Mouse (Mus musculus): ENCODE data around the gene Serpina6. TPM values are rescaled to one million over a fixed set of nuclear protein-coding genes. Genes with fewer than 3 reads are reported as not detected.
A peak's percentile ranks its signal among the peaks of the same experiment; 100 is the strongest.

Serpina6 gene
- total and polyA plus RNA-seq, 3 experiments, result not detected

DNA sequence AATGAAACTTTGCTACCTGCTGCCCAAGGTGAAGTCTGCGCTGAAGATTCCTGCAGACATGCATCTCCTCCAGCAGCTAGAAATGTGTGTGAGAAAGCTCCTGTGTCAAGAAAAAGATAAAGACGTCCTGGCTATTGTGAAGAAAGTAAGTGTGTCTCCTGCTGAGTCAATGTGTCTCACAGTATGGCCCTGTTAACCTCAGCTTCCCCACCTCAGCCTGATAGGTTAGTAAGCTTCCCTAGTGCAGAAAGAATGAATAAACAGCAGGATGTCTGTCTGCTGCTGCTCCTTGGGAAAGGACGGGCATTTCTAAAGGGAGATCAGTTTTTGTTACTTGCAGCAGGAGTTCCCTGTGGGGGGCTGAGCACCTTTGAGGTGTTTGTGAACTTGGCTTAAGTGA is 56.6 kb downstream of the Serpina6 start:
- no peaks in the 10 kb centered on the region for H3K9me3 ChIP-seq (replicated peaks; ENCODE audit: insufficient read depth, low read length)
- no peak for DNase-seq (ENCODE audit: low read depth, low spot score)
- H3K27ac ChIP-seq (ENCODE audit: control insufficient read depth, low read depth, low read length), result no peak overlapping the region
- H3K9ac ChIP-seq (ENCODE audit: control insufficient read depth, low read depth, low read length, poor library complexity, severe bottlenecking), result no peak overlapping the region
- no peak for TF ChIP-seq RAD21 (IDR thresholded peaks at IDR 0.05; ENCODE audit: low read depth, low read length)
- no peaks in the 10 kb centered on the region for H3K27me3 ChIP-seq (ENCODE audit: control insufficient read depth in 1 of 2, insufficient read depth in 2 of 2, low read length in 2 of 2)
- peaks cover 0 to 5% of the 10 kb centered on the region in 2 experiments; a peak in 1 of 4 replicates for H3K4me1 ChIP-seq (ENCODE audit: control insufficient read depth in 1 of 2, insufficient read depth in 2 of 2, low read length in 2 of 2)
- no peaks in the 10 kb centered on the region for H3K79me2 ChIP-seq (ENCODE audit: control insufficient read depth, insufficient read depth, low read length, poor library complexity)
- H3K36me3 ChIP-seq (ENCODE audit: control insufficient read depth in 1 of 2, insufficient read depth in 2 of 2, low read length in 2 of 2), result peaks cover 0 to 9% of the 10 kb centered on the region in 2 experiments; a peak in 2 of 4 replicates
- no peak overlapping the region for H3K4me3 ChIP-seq (ENCODE audit: control insufficient read depth in 1 of 2, insufficient read depth in 1 of 2, low read depth in 2 of 2, low read length in 2 of 2)

DNA sequence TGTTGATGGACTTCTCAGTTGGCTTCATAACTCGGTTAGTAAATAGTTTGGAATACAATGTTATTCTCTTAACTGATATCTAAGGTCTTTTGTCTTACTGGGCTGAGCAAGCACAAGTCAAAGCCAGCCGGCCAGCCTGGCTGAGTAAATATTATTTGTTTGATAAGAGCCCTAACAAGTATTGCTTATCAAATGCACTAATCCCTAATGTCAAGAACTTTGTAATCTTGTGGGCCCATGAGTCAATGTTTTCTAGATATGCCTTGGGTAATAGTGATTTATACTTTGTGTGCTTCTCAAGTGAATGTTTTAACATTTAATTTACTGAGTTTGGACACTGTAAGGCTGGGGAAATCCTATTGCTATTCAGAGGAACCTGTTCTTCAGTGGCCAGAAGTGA is 58.6 kb downstream of the Serpina6 start:
- no peak overlapping the region for H3K4me3 ChIP-seq (ENCODE audit: control insufficient read depth in 1 of 2, insufficient read depth in 1 of 2, low read depth in 2 of 2, low read length in 2 of 2)
- no peak overlapping the region for H3K27ac ChIP-seq (ENCODE audit: control insufficient read depth, low read depth, low read length)
- DNase-seq (ENCODE audit: low read depth, low spot score), result peak; percentile 23
- H3K4me1 ChIP-seq (ENCODE audit: control insufficient read depth in 1 of 2, insufficient read depth in 2 of 2, low read length in 2 of 2), result peaks cover 0 to 5% of the 10 kb centered on the region in 2 experiments; a peak in 1 of 4 replicates
- TF ChIP-seq MAZ (IDR thresholded peaks at IDR 0.05; ENCODE audit: low read depth, low read length), result no peak
- no peak for TF ChIP-seq GABPA (IDR thresholded peaks at IDR 0.05; ENCODE audit: low read depth, low read length)
- TF ChIP-seq HCFC1 (IDR thresholded peaks at IDR 0.05; ENCODE audit: low read depth, low read length), result no peak
- TF ChIP-seq MXI1 (IDR thresholded peaks at IDR 0.05; ENCODE audit: low read depth, low read length), result no peak
- TF ChIP-seq GATA1 (IDR thresholded peaks at IDR 0.05; ENCODE audit: low read depth, low read length), result peak; percentile 68
- peak; percentile 83 for TF ChIP-seq RCOR1 (IDR thresholded peaks at IDR 0.05; ENCODE audit: low read depth, low read length)
- TF ChIP-seq TCF12 (IDR thresholded peaks at IDR 0.05; ENCODE audit: low read depth, low read length), result peak; percentile 61
- no peak for TF ChIP-seq MYB (IDR thresholded peaks at IDR 0.05; ENCODE audit: low read depth, low read length)
- peak; percentile 50 to 70 for TF ChIP-seq EP300 (IDR thresholded peaks at IDR 0.05; ENCODE audit: low read depth in 1 of 2, low read length in 2 of 2)
- TF ChIP-seq POLR2AphosphoS5 (IDR thresholded peaks at IDR 0.05; ENCODE audit: borderline replicate concordance, low read depth, low read length), result no peak
- TF ChIP-seq USF2 (IDR thresholded peaks at IDR 0.05; ENCODE audit: borderline replicate concordance in 1 of 2, insufficient read depth in 1 of 2, low read depth in 1 of 2, low read length in 2 of 2), result no peak
- no peak for TF ChIP-seq UBTF (IDR thresholded peaks at IDR 0.05; ENCODE audit: borderline replicate concordance, insufficient read depth, low read depth, low read length)
- TF ChIP-seq POLR2A (IDR thresholded peaks at IDR 0.05; ENCODE audit: control insufficient read depth in 1 of 2, insufficient read depth in 1 of 2, low read depth in 1 of 2, low read length in 2 of 2, poor library complexity in 1 of 2), result no peak
- no peak for TF ChIP-seq MAFK (IDR thresholded peaks at IDR 0.05; ENCODE audit: borderline replicate concordance, low read depth, low read length)
- no peak for TF ChIP-seq ZC3H11A (IDR thresholded peaks at IDR 0.05; ENCODE audit: low read depth, low read length)
- TF ChIP-seq TAL1 (IDR thresholded peaks at IDR 0.05; ENCODE audit: low read length), result peak; percentile 54
- H3K9me3 ChIP-seq (replicated peaks; ENCODE audit: insufficient read depth, low read length), result no peaks in the 10 kb centered on the region
- peaks cover 0 to 9% of the 10 kb centered on the region in 2 experiments; a peak in 2 of 4 replicates for H3K36me3 ChIP-seq (ENCODE audit: control insufficient read depth in 1 of 2, insufficient read depth in 2 of 2, low read length in 2 of 2)
- no peak overlapping the region for H3K9ac ChIP-seq (ENCODE audit: control insufficient read depth, low read depth, low read length, poor library complexity, severe bottlenecking)
- no peaks in the 10 kb centered on the region for H3K27me3 ChIP-seq (ENCODE audit: control insufficient read depth in 1 of 2, insufficient read depth in 2 of 2, low read length in 2 of 2)
- H3K79me2 ChIP-seq (ENCODE audit: control insufficient read depth, insufficient read depth, low read length, poor library complexity), result no peaks in the 10 kb centered on the region

Other genes with a start within 250 kb of the Serpina6 start
- 0.98 and 2.1 TPM in 2 replicates for gene 9330161L09Rik, start 249.4 kb downstream of the Serpina6 start, total RNA-seq (2012; rRNA removed)
- 1 to 10 TPM in 1 of 2 experiments, not detected in 1; 1.8 TPM for gene 9330161L09Rik, start 249.4 kb downstream of the Serpina6 start, polyA plus RNA-seq (2012; ENCODE audit: insufficient read depth in 1 of 2, insufficient read length in 2 of 2, low read depth in 1 of 2, low replicate concordance in 2 of 2, missing spikeins in 1 of 2)
- 107 and 113 TPM in 2 replicates for gene Ddx24, start 231.4 kb downstream of the Serpina6 start, total RNA-seq (2012; rRNA removed)
- gene Ddx24, start 231.4 kb downstream of the Serpina6 start, polyA plus RNA-seq (2012; ENCODE audit: insufficient read depth in 1 of 2, insufficient read length in 2 of 2, low read depth in 1 of 2, low replicate concordance in 2 of 2, missing spikeins in 1 of 2), result 100 to 1,000 TPM; 124 to 876 TPM
- 62.7 and 103 TPM in 2 replicates for gene Ifi27, start 223.0 kb downstream of the Serpina6 start, total RNA-seq (2012; rRNA removed)
- 100 to 1,000 TPM in 1 of 2 experiments, not detected in 1; 105 TPM for gene Ifi27, start 223.0 kb downstream of the Serpina6 start, polyA plus RNA-seq (2012; ENCODE audit: insufficient read depth in 1 of 2, insufficient read length in 2 of 2, low read depth in 1 of 2, low replicate concordance in 2 of 2, missing spikeins in 1 of 2)
- 3.2 and 4.4 TPM in 2 replicates for gene Ifi27l2a, start 213.5 kb downstream of the Serpina6 start, total RNA-seq (2012; rRNA removed)
- gene Ifi27l2a, start 213.5 kb downstream of the Serpina6 start, polyA plus RNA-seq (2012; ENCODE audit: insufficient read depth in 1 of 2, insufficient read length in 2 of 2, low read depth in 1 of 2, low replicate concordance in 2 of 2, missing spikeins in 1 of 2), result 1 to 10 TPM in 1 of 2 experiments, not detected in 1; 3.5 TPM
- gene Ifi27l2b, start 200.0 kb downstream of the Serpina6 start, total RNA-seq (2012; rRNA removed), result not detected in 2 replicates
- gene Ifi27l2b, start 200.0 kb downstream of the Serpina6 start, polyA plus RNA-seq (2012; ENCODE audit: insufficient read depth in 1 of 2, insufficient read length in 2 of 2, low read depth in 1 of 2, low replicate concordance in 2 of 2, missing spikeins in 1 of 2), result under 1 TPM in 1 of 2 experiments, not detected in 1; 0.07 TPM
- 1.0 and 1.3 TPM in 2 replicates for gene Ppp4r4, start 124.9 kb downstream of the Serpina6 start, total RNA-seq (2012; rRNA removed)
- 1 to 10 TPM in 1 of 2 experiments, not detected in 1; 3.0 TPM for gene Ppp4r4, start 124.9 kb downstream of the Serpina6 start, polyA plus RNA-seq (2012; ENCODE audit: insufficient read depth in 1 of 2, insufficient read length in 2 of 2, low read depth in 1 of 2, low replicate concordance in 2 of 2, missing spikeins in 1 of 2)
- gene Serpina10, start 25.8 kb downstream of the Serpina6 start, total RNA-seq (2012; rRNA removed), result 0.12 and 0.13 TPM in 2 replicates
- under 1 TPM in 1 of 2 experiments, not detected in 1; 0.07 TPM for gene Serpina10, start 25.8 kb downstream of the Serpina6 start, polyA plus RNA-seq (2012; ENCODE audit: insufficient read depth in 1 of 2, insufficient read length in 2 of 2, low read depth in 1 of 2, low replicate concordance in 2 of 2, missing spikeins in 1 of 2)
- not detected in 2 replicates for gene Serpina16, start 18.9 kb upstream of the Serpina6 start, total RNA-seq (2012; rRNA removed)
- not detected for gene Serpina16, start 18.9 kb upstream of the Serpina6 start, polyA plus RNA-seq (2012; ENCODE audit: insufficient read depth in 1 of 2, insufficient read length in 2 of 2, low read depth in 1 of 2, low replicate concordance in 2 of 2, missing spikeins in 1 of 2)
- not detected in 2 replicates for gene Serpina1f, start 38.3 kb upstream of the Serpina6 start, total RNA-seq (2012; rRNA removed)
- not detected for gene Serpina1f, start 38.3 kb upstream of the Serpina6 start, polyA plus RNA-seq (2012; ENCODE audit: insufficient read depth in 1 of 2, insufficient read length in 2 of 2, low read depth in 1 of 2, low replicate concordance in 2 of 2, missing spikeins in 1 of 2)
- not detected in 2 replicates for gene Serpina1d, start 116.4 kb upstream of the Serpina6 start, total RNA-seq (2012; rRNA removed)
- gene Serpina1d, start 116.4 kb upstream of the Serpina6 start, polyA plus RNA-seq (2012; ENCODE audit: insufficient read depth in 1 of 2, insufficient read length in 2 of 2, low read depth in 1 of 2, low replicate concordance in 2 of 2, missing spikeins in 1 of 2), result not detected
- not detected in 2 replicates for gene Serpina1b, start 173.2 kb upstream of the Serpina6 start, total RNA-seq (2012; rRNA removed)
- not detected for gene Serpina1b, start 173.2 kb upstream of the Serpina6 start, polyA plus RNA-seq (2012; ENCODE audit: insufficient read depth in 1 of 2, insufficient read length in 2 of 2, low read depth in 1 of 2, low replicate concordance in 2 of 2, missing spikeins in 1 of 2)
- not detected in 2 replicates for gene Serpina1a, start 206.3 kb upstream of the Serpina6 start, total RNA-seq (2012; rRNA removed)
- not detected for gene Serpina1a, start 206.3 kb upstream of the Serpina6 start, polyA plus RNA-seq (2012; ENCODE audit: insufficient read depth in 1 of 2, insufficient read length in 2 of 2, low read depth in 1 of 2, low replicate concordance in 2 of 2, missing spikeins in 1 of 2)
- not detected in 2 replicates for gene Serpina1c, start 247.7 kb upstream of the Serpina6 start, total RNA-seq (2012; rRNA removed)
- not detected for gene Serpina1c, start 247.7 kb upstream of the Serpina6 start, polyA plus RNA-seq (2012; ENCODE audit: insufficient read depth in 1 of 2, insufficient read length in 2 of 2, low read depth in 1 of 2, low replicate concordance in 2 of 2, missing spikeins in 1 of 2)